Mouse (Mus musculus) megakaryocyte, embryonic 14.5 days (primary cell): ENCODE results near the gene Slc46a2. TPM values are rescaled to one million over a fixed set of nuclear protein-coding genes. Genes with fewer than 3 reads are reported as not detected.

Experiments used
- H3K27me3 ChIP-seq: replicated peaks from 2 replicates; pipeline ENCODE3; 2012; ENCODE audit warnings: inconsistent platforms
- H3K36me3 ChIP-seq: replicated peaks from 2 replicates; pipeline ENCODE3; 2012; ENCODE audit warnings: low read length, inconsistent platforms, mixed read lengths
- H3K4me1 ChIP-seq: 2 replicates; pipeline ENCODE4 v1.6.1; 2012; ENCODE audit warnings: inconsistent platforms
- H3K4me3 ChIP-seq: replicated peaks from 2 replicates; pipeline ENCODE3; 2012; ENCODE audit warnings: moderate library complexity, mild to moderate bottlenecking, inconsistent platforms
- H3K9me3 ChIP-seq: 2 replicates; pipeline ENCODE4 v1.6.1; 2012; ENCODE audit warnings: inconsistent platforms
- FLI1 ChIP-seq: IDR thresholded peaks from 2 replicates; pipeline ENCODE4 v1.6.1; 2012; ENCODE audit warnings: low read length, inconsistent platforms, mixed read lengths
- GATA1 ChIP-seq: IDR thresholded peaks from 3 replicates; pipeline ENCODE4 v1.6.1; 2012; ENCODE audit warnings: mixed read lengths, low read length, inconsistent platforms, borderline replicate concordance
- polyA plus RNA-seq: library from polyadenylated mRNA; stranded (reverse); fragments of >175 nt; gene quantifications from 2 replicates; pipeline ENCODE4 v1.2.3, GENCODE M21; 2012; ENCODE audit warnings: low replicate concordance; ENCODE audit not compliant: insufficient read depth

The Slc46a2 gene
- polyA plus RNA-seq = not detected in 2 replicates

DNA sequence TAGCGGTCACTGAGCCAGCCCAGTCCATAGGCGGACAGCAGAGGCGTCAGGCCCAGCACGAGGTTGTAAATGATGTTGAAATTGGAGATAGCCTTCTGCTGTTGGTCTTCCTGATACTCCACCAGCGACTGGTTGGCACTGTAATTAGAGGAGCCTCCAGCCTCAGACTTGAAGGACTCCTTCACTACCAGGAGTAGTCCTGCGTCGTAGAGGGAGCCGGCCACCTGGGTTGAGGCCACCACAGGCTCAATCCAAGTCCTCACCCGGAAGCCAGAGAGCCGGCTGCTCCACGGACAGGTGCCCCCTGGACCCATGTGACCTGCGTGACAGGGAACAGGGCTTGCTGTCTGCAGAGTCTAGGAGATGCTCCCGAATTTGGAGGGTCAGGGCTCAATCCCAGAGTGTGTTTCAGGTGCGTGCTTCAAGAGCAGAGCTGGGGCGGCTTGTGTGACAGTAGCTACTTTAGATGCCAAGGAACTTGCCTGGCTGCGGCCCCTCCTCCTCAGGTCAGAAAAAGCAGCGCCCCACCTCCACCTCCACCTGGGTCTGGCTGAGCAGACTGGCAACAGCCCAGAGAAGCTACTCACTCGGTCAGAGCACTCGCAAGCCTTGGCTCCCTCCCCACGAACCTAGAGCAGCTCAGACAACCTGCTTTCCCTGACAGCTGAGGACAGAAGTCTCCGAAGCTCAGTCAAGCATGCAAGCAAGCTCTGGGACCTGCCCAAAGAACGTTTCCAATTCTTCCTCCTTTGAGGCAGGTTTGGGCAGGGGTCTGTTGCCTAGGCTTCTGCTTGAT is at the start of gene Slc46a2:
TSS of gene Slc46a2 (minus strand) at position 449 of the 796 bp plus-strand sequence.
- Histone ChIP-seq H3K4me3 (no peak within 1 kb of the TSS), H3K9me3 (peaks cover 8% of the 10 kb centered on the region; the same call in 1 of the 2 replicates), H3K27me3 (peaks cover 38% of the 10 kb centered on the region), H3K4me1 (peaks cover 16% of the 10 kb centered on the region), H3K36me3 (no peaks in the 10 kb centered on the region)
- TF ChIP-seq FLI1 (no peak), GATA1 (no peak)

DNA sequence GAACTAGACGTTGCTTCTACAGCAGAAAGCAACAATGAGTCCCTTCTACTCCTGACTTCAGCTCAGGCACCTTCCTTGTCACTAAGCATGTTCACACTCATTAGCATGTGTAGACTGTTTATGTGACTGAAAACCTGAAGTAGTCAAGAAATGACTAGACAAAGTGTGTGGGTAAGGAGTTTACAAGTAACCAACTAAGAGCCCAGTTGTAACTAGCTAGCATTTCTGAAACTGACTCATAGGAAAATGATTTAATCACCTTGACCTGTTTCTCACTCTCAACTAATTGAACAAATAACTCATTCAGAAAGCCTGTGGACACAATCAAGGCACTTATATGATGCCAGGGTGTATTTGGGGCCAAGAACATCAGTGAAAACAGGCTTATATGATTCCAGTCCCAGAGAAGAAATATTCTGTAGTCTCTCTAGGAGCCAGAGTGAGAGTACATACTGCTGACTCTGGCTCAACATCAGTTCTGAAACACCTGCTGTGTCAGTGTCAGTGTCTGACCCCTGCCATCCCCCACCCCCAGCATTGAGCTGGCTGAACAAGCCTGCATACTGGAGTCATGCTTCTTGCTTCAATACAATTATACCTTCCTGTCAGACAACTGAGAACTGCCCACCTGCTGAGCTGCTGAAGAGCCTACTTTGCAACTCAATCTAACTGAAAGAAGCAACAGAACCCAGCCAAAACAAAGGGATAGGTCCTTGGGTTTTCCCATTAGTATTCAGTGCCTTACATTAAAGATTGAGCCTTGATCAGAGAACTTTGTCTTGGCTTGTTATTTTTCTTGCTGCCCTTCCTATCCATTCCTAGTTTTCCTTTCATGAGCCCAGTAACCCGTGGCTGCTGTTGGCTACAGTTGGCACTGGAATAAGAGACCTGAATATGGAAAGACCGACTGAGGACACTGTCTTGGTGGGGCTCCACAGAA is 48.8 kb upstream of the Slc46a2 start, which contains the start of gene Mup6:
TSS of gene Mup6 (plus strand) at position 890 of the 940 bp plus-strand sequence.
- Histone ChIP-seq H3K4me3 (no peak within 1 kb of the TSS), H3K27me3 (no peaks in the 10 kb centered on the region), H3K9me3 (no peaks in the 10 kb centered on the region), H3K36me3 (no peaks in the 10 kb centered on the region), H3K4me1 (no peaks in the 10 kb centered on the region)
- TF ChIP-seq GATA1 (no peak), FLI1 (no peak)

DNA sequence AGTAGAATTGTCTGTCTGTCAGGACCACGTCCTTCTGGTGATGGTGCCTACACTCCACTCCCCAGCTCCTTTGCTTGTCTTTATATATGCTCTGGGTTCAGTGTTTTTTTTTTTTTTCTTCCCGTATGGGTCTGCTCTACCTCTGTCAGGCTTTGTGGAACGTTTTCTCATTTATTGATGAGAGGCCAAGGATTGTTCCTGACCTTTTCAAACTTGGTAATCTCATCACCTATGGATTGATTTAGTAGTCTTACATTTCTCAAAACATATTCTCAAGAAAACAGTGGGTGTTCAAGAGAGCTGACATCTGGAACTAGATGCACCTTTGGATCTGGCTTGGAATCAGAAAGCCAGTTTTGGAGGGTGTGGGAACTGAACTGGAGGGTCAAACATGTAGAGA is 45.8 kb upstream of the Slc46a2 start, which contains the start of gene Mup4:
TSS of gene Mup4 (minus strand) at position 101 of the 400 bp plus-strand sequence.
- no peak for TF ChIP-seq GATA1
- TF ChIP-seq FLI1 = no peak
- no peaks in the 10 kb centered on the region for H3K36me3 ChIP-seq
- H3K4me1 ChIP-seq = no peaks in the 10 kb centered on the region
- H3K9me3 ChIP-seq = no peaks in the 10 kb centered on the region
- no peaks in the 10 kb centered on the region for H3K27me3 ChIP-seq
- H3K4me3 ChIP-seq = no peak within 1 kb of the TSS

GRCm38 (mm10) chr4:59937543-59937942 is 22.7 kb upstream of the Slc46a2 start:
- TF ChIP-seq GATA1 (no peak), FLI1 (no peak)

GRCm38 (mm10) chr4:59932505-59933281 is 17.8 kb upstream of the Slc46a2 start:
- H3K4me3 ChIP-seq = no peak overlapping the region
- no peaks in the 10 kb centered on the region for H3K36me3 ChIP-seq
- TF ChIP-seq FLI1 (no peak), GATA1 (no peak)
- H3K9me3 ChIP-seq = no peaks in the 10 kb centered on the region
- peaks cover 9% of the 10 kb centered on the region for H3K27me3 ChIP-seq
- H3K4me1 ChIP-seq = peaks cover 13% of the 10 kb centered on the region

More at GRCm38 (mm10) chr4:59937543-59937942, 22.7 kb upstream of the Slc46a2 start:
- H3K27me3 ChIP-seq = peaks cover 20% of the 10 kb centered on the region
- H3K4me1 ChIP-seq = no peaks in the 10 kb centered on the region
- no peaks in the 10 kb centered on the region for H3K9me3 ChIP-seq
- H3K4me3 ChIP-seq = no peak overlapping the region
- no peaks in the 10 kb centered on the region for H3K36me3 ChIP-seq

GRCm38 (mm10) chr4:59928347-59928746 is 13.5 kb upstream of the Slc46a2 start:
- H3K27me3 ChIP-seq = peaks cover 4% of the 10 kb centered on the region

DNA sequence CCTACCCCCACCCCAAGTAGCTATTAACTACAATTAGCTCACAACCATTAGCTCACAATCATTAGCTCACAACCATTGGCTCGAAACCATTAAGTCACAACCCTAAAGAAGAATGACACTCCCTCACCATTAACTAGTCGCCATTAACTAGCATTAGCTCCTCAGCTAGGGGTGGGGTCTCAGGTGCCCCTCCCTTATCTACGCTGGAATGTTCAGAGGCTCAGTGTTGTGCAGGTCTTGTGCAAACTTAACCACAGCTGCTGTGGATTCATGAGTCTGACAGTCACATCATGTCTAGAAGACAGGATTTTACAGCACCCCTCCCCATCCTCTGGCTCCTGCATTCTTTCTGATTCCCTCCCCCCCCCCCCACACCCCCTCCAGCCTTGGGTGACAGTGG is 12.8 kb upstream of the Slc46a2 start:
- H3K27me3 ChIP-seq = peaks cover 4% of the 10 kb centered on the region
- no peaks in the 10 kb centered on the region for H3K36me3 ChIP-seq
- TF ChIP-seq GATA1 (no peak), FLI1 (no peak)
- H3K4me3 ChIP-seq = no peak overlapping the region
- no peaks in the 10 kb centered on the region for H3K9me3 ChIP-seq
- peaks cover 41% of the 10 kb centered on the region for H3K4me1 ChIP-seq

More at GRCm38 (mm10) chr4:59928347-59928746, 13.5 kb upstream of the Slc46a2 start:
- Histone ChIP-seq H3K9me3 (no peaks in the 10 kb centered on the region), H3K36me3 (no peaks in the 10 kb centered on the region), H3K4me1 (peaks cover 36% of the 10 kb centered on the region), H3K4me3 (no peak overlapping the region)
- TF ChIP-seq GATA1 (no peak), FLI1 (no peak)

GRCm38 (mm10) chr4:59925082-59925481 is 10.2 kb upstream of the Slc46a2 start:
- H3K4me1 ChIP-seq = peaks cover 41% of the 10 kb centered on the region
- no peak overlapping the region for H3K4me3 ChIP-seq
- no peak for TF ChIP-seq FLI1
- TF ChIP-seq GATA1 = no peak
- no peaks in the 10 kb centered on the region for H3K36me3 ChIP-seq
- H3K9me3 ChIP-seq = no peaks in the 10 kb centered on the region
- peaks cover 16% of the 10 kb centered on the region for H3K27me3 ChIP-seq

DNA sequence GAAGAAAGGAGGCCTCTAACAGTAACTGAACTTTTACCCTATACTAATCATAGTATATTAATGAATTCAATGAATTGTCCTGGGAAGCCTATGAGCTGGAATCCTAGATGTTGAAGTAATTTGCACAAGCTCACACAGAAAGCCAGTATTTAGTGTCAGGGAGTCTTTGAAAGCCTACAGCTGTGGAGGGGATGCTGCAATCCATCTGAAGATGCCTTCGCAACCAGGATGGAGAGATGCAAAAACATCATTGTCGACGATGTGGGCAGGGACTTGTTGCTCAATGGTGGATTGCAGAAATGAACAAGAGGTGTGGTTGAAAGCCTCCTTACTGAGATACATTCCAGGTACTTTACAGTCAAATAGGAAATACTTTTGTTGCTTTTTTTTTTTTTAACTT is 3.1 kb upstream of the Slc46a2 start:
- peaks cover 12% of the 10 kb centered on the region for H3K4me1 ChIP-seq
- no peaks in the 10 kb centered on the region for H3K36me3 ChIP-seq
- H3K9me3 ChIP-seq = peaks cover 8% of the 10 kb centered on the region; the same call in 1 of the 2 replicates
- TF ChIP-seq GATA1 = no peak
- no peak for TF ChIP-seq FLI1
- H3K4me3 ChIP-seq = no peak overlapping the region
- H3K27me3 ChIP-seq = peaks cover 42% of the 10 kb centered on the region
